Mouse (Mus musculus): ENCODE measurements at regions not wholly inside any gene's neighbourhood (a gene's known extent, or its start where the extent isn't known, plus 50 kb on each side); places are given as distances from the start of the nearest gene placed in this dataset.

DNA sequence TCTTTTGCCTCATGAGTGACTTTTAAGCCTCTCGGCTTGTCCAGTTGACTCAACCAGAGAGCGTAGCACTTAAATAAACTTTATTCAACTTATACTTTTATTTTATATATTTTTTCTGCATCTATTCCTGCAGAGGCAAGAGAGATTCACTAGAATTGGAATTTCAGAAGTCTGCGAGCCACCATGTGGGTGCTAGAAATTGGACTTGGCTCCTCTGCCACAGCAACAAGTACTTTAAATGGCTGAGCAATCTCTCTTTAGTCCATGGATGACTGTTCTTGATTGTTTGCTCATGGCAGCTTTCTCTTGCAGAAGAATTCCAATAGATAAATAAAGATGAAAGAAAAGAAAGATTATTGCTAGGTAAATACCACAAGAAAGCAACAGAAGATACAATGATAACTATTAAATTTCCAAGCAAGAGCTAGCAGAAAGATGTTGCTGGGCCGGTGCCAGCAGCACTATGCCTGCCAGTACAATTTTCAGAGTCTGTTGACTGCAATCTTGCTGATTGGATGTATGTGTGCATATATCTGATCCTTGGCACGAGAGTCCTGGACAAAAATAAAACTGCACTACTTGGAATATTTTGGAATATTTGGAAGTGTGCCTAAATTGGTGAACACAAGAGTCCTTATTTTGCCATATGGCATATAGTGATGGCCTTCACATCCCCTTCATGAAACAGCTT is 542.6 kb upstream of the A830018L16Rik start:
- no peak for TF ChIP-seq GATA1 (IDR thresholded peaks at IDR 0.05; ENCODE audit: borderline replicate concordance, low read length)
- no peak for TF ChIP-seq FLI1 (IDR thresholded peaks at IDR 0.05; ENCODE audit: low read length)

Data from megakaryocyte, embryonic 14.5 days (primary cell).